In genomic region chr4:138343341-138343837, GRCm38 (mm10) we compare ENCODE assay signal across 11 mouse cellular contexts. TPM values are rescaled to one million over a fixed set of nuclear protein-coding genes. Genes with fewer than 3 reads are reported as not detected.
DNase-seq lines count a peak whose midpoint lies in the region; ATAC-seq and TF ChIP-seq lines count a peak whose summit lies in the region.
"Had no signal": no experiment of that assay in that cellular context is flagged by ENCODE, and none has a peak within 500 bp of the region (broad histone marks: within the 10 kb centered on the region; RNA-seq: fewer than 3 reads in every experiment).

No protein-coding gene starts in this region.

- DNase-seq in heart, adult 11 months = no peak
- DNase-seq in cerebellum, adult 11-12 months = peak; percentile 61
- DNase-seq in kidney, adult 2 months = peak; percentile 80
- no peak for DNase-seq in layer of hippocampus, adult 11-12 months (ENCODE audit: low spot score)
- DNase-seq in spleen, adult 12 weeks (ENCODE audit: low spot score) = no peak
- DNase-seq in frontal cortex, adult 2 months (ENCODE audit: extremely low spot score in 1 of 2, low spot score in 1 of 2) = no peak

- peak overlapping the region; percentile 30 for H3K4me2 ChIP-seq in heart, embryonic 14.5 days (ENCODE audit: low read length)
- peak overlapping the region; percentile 76 for H3K4me2 ChIP-seq in myocyte (ENCODE audit: low read depth)
- H3K4me2 ChIP-seq: midbrain, embryonic 12.5 days had no signal

- TF ChIP-seq CTCF in kidney, adult 2 months (conservative IDR thresholded peaks at IDR 0.05; ENCODE audit: insufficient read depth, insufficient read length, low read depth, low read length) = no peak

- H3K27ac ChIP-seq in heart, embryonic 14.5 days (replicated peaks in 1 of 2; ENCODE audit: control insufficient read depth in 1 of 2, insufficient read depth in 1 of 2, low read depth in 2 of 2, low read length in 2 of 2) = peak overlapping the region; percentile 77 to 87
- peak overlapping the region; percentile 73 for H3K27ac ChIP-seq in kidney, adult 2 months (ENCODE audit: insufficient read depth, low read depth, low read length)
- H3K27ac ChIP-seq: forebrain, embryonic 10.5 days; layer of hippocampus, adult 2 months; midbrain, embryonic 12.5 days had no signal

- no peaks in the 10 kb centered on the region for H3K36me3 ChIP-seq in heart, embryonic 14.5 days (ENCODE audit: control insufficient read depth, insufficient read depth, low read length)
- H3K36me3 ChIP-seq in kidney, adult 2 months (ENCODE audit: control insufficient read depth, insufficient read depth, low read length) = no peaks in the 10 kb centered on the region; the same call in 1 of the 2 replicates
- H3K36me3 ChIP-seq in myocyte (ENCODE audit: control insufficient read depth, insufficient read depth) = no peaks in the 10 kb centered on the region
- H3K36me3 ChIP-seq: forebrain, embryonic 10.5 days; midbrain, embryonic 12.5 days had no signal

- no peak for TF ChIP-seq POLR2A in kidney, adult 2 months (IDR thresholded peaks at IDR 0.05; ENCODE audit: low read depth, low read length)
- TF ChIP-seq POLR2A in myocyte (IDR thresholded peaks at IDR 0.05; ENCODE audit: insufficient read length, low read depth) = no peak

- H3K9ac ChIP-seq in heart, embryonic 14.5 days (ENCODE audit: low read length) = no peak overlapping the region
- H3K9ac ChIP-seq: midbrain, embryonic 12.5 days had no signal

- no peaks in the 10 kb centered on the region for H3K27me3 ChIP-seq in heart, embryonic 14.5 days (ENCODE audit: control insufficient read depth, insufficient read depth, low read length)
- H3K27me3 ChIP-seq in kidney, adult 2 months (replicated peaks; ENCODE audit: control insufficient read depth, insufficient read depth, low read length) = no peaks in the 10 kb centered on the region
- no peaks in the 10 kb centered on the region for H3K27me3 ChIP-seq in myocyte (ENCODE audit: control insufficient read depth, insufficient read depth, insufficient read length)
- H3K27me3 ChIP-seq: midbrain, embryonic 12.5 days had no signal

- WGBS in heart, embryonic 14.5 days = 25% methylated on average over 10 of the region's 10 CpGs
- 35% methylated on average over 10 of the region's 10 CpGs for WGBS in kidney, adult 2 months

- H3K9me3 ChIP-seq in heart, embryonic 14.5 days (ENCODE audit: control insufficient read depth, low read length) = no peaks in the 10 kb centered on the region
- H3K9me3 ChIP-seq: forebrain, embryonic 10.5 days; midbrain, embryonic 12.5 days had no signal

- no peaks in the 10 kb centered on the region for H3K79me2 ChIP-seq in myocyte (ENCODE audit: control insufficient read depth, insufficient read depth)

- peaks cover 27 to 30% of the 10 kb centered on the region in 2 experiments for H3K4me1 ChIP-seq in heart, embryonic 14.5 days (ENCODE audit: control insufficient read depth in 2 of 2, insufficient read depth in 2 of 2, low read length in 2 of 2)
- H3K4me1 ChIP-seq in kidney, adult 2 months (ENCODE audit: control insufficient read depth, insufficient read depth, low read length) = peaks cover 34% of the 10 kb centered on the region
- H3K4me1 ChIP-seq: forebrain, embryonic 10.5 days; midbrain, embryonic 12.5 days had no signal

- no peak for ATAC-seq in heart, embryonic 14.5 days (ENCODE audit: insufficient number of reproducible peaks, insufficient read depth, low FRiP score, low read depth)

- no peak overlapping the region for H3ac ChIP-seq in myocyte (ENCODE audit: control insufficient read depth, insufficient read length)

- H3K4me3 ChIP-seq in heart, embryonic 14.5 days (ENCODE audit: control insufficient read depth in 1 of 2, insufficient read depth in 1 of 2, low read depth in 1 of 2, low read length in 2 of 2) = no peak overlapping the region
- no peak overlapping the region for H3K4me3 ChIP-seq in kidney, adult 2 months (ENCODE audit: insufficient read depth, low read depth, low read length)
- H3K4me3 ChIP-seq in myocyte = no peak overlapping the region
- H3K4me3 ChIP-seq: forebrain, embryonic 10.5 days; layer of hippocampus, adult 2 months; midbrain, embryonic 12.5 days had no signal

TF ChIP-seq in myocyte, 11 proteins besides CTCF, POLR2A, EP300 and RAD21:
- no peak for TF ChIP-seq CEBPB (IDR thresholded peaks at IDR 0.05; ENCODE audit: insufficient read depth, poor library complexity, severe bottlenecking)
- no peak for TF ChIP-seq REST (IDR thresholded peaks at IDR 0.05; ENCODE audit: insufficient read depth, insufficient read length)
- no peak for TF ChIP-seq MYOD1 (IDR thresholded peaks at IDR 0.05; ENCODE audit: control insufficient read depth in 1 of 3, insufficient read length in 2 of 3, low read depth in 2 of 3)
- TF ChIP-seq POLR2AphosphoS2 (IDR thresholded peaks at IDR 0.05; ENCODE audit: insufficient read length, low read depth) = no peak
- no peak for TF ChIP-seq E2F4 (IDR thresholded peaks at IDR 0.05; ENCODE audit: insufficient read depth)
- TF ChIP-seq MAX (IDR thresholded peaks at IDR 0.05; ENCODE audit: low read depth) = no peak
- no peak for TF ChIP-seq SRF (IDR thresholded peaks at IDR 0.05; ENCODE audit: control insufficient read depth, insufficient read length, low read depth)
- TF ChIP-seq TCF12 (IDR thresholded peaks at IDR 0.05; ENCODE audit: insufficient read depth, poor library complexity, severe bottlenecking) = no peak
- TF ChIP-seq TCF3 (IDR thresholded peaks at IDR 0.05; ENCODE audit: insufficient read length, low read depth) = no peak
- TF ChIP-seq USF1 (IDR thresholded peaks at IDR 0.05; ENCODE audit: low read depth) = no peak
- no peak for TF ChIP-seq MYOG (IDR thresholded peaks at IDR 0.05; ENCODE audit: control insufficient read depth in 1 of 3, insufficient read depth in 1 of 3, insufficient read length in 2 of 3, low read depth in 2 of 3)

RNA-seq across cellular contexts. Expression of gene Pink1, which starts 17.3 kb away (rescaled TPM):
- polyA plus RNA-seq in heart, embryonic 14.5 days (2014; fragmentation: Nextera tagmentation; extraction: Ambion mirVana) = 43.2 and 50.9 TPM in 2 replicates
- polyA plus RNA-seq in kidney, adult 2 months (2012; rRNA removed) = 226 and 272 TPM in 2 replicates
- polyA plus RNA-seq in myocyte (2012; fragmentation: generic; extraction: Trizol) = 60.9 TPM
- polyA plus RNA-seq in frontal cortex, adult 2 months (2012; rRNA removed) = 327 and 338 TPM in 2 replicates

RNA-seq across cellular contexts. Expression of gene Cda, which starts 24.4 kb away (rescaled TPM):
- 11.5 and 14.1 TPM in 2 replicates for polyA plus RNA-seq in heart, embryonic 14.5 days (2014; fragmentation: Nextera tagmentation; extraction: Ambion mirVana)
- 394 and 454 TPM in 2 replicates for polyA plus RNA-seq in kidney, adult 2 months (2012; rRNA removed)
- 6.0 TPM for polyA plus RNA-seq in myocyte (2012; fragmentation: generic; extraction: Trizol)
- polyA plus RNA-seq in frontal cortex, adult 2 months (2012; rRNA removed) = 3.6 and 3.7 TPM in 2 replicates

RNA-seq across cellular contexts. Expression of gene Ddost, which starts 38.9 kb away (rescaled TPM):
- polyA plus RNA-seq in heart, embryonic 14.5 days (2014; fragmentation: Nextera tagmentation; extraction: Ambion mirVana) = 267 and 277 TPM in 2 replicates
- polyA plus RNA-seq in kidney, adult 2 months (2012; rRNA removed) = 157 and 169 TPM in 2 replicates
- polyA plus RNA-seq in myocyte (2012; fragmentation: generic; extraction: Trizol) = 162 TPM
- polyA plus RNA-seq in frontal cortex, adult 2 months (2012; rRNA removed) = 89.8 and 93.1 TPM in 2 replicates

RNA-seq across cellular contexts. Expression of gene Fam43b, which starts 52.9 kb away (rescaled TPM):
- not detected in 2 replicates for polyA plus RNA-seq in heart, embryonic 14.5 days (2014; fragmentation: Nextera tagmentation; extraction: Ambion mirVana)
- not detected in 2 replicates for polyA plus RNA-seq in kidney, adult 2 months (2012; rRNA removed)
- polyA plus RNA-seq in myocyte (2012; fragmentation: generic; extraction: Trizol) = not detected
- polyA plus RNA-seq in frontal cortex, adult 2 months (2012; rRNA removed) = 19.2 and 19.9 TPM in 2 replicates
- polyA plus RNA-seq: forebrain, embryonic 10.5 days had no signal

Comparison
In these comparisons a context has a peak if more than half of its experiments do, and no peak if none do; other contexts are left out.
1. DNase-seq: peak in cerebellum, adult 11-12 months (single experiment) and kidney, adult 2 months (single experiment); none in heart, adult 11 months (single experiment), layer of hippocampus, adult 11-12 months (single experiment), spleen, adult 12 weeks (single experiment) and frontal cortex, adult 2 months (0 of 2).
2. RNA of gene Cda, which starts 24.4 kb away (polyA plus RNA-seq): 394 to 454 TPM in kidney, adult 2 months; 11.5 to 14.1 TPM in heart, embryonic 14.5 days, 6.0 TPM in myocyte (single experiment) and 3.6 to 3.7 TPM in frontal cortex, adult 2 months; every median in the first group is over 10 times any median in the second.